In the genomic region with DNA sequence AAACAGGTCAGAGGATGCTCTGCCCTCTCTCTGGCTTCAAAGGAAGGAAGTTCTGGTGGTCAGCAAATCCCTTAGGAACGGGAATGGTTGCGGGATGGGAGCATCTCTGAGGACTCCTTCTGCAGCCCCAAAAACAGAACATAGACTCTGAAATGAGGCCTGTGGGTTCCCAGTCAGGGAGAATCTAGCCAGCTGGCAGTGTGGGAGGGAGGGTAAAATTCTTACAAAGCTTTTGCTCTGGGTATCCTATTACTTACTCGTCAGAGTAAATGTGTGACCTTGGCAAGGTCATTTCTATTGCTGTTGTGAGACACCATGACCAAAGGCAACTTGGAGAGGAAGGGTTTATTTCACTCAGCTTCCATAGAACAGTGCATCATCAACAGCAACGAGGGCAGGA, we compare ENCODE assay signal across 19 mouse cellular contexts. TPM values are rescaled to one million over a fixed set of nuclear protein-coding genes. Genes with fewer than 3 reads are reported as not detected.
DNase-seq lines count a peak whose midpoint lies in the region; ATAC-seq lines count a peak whose summit lies in the region.
"Had no signal": no experiment of that assay in that cellular context is flagged by ENCODE, and none has a peak within 500 bp of the region (broad histone marks: within the 10 kb centered on the region; RNA-seq: fewer than 3 reads in every experiment).

No protein-coding gene starts in this region.

- H3K4me3 ChIP-seq in hindbrain, embryonic 16.5 days (ENCODE audit: low read length): no peak overlapping the region
- H3K4me3 ChIP-seq: heart, embryonic 10.5 days; kidney, embryonic 15.5 days had no signal

- peak; percentile 63 to 77 for DNase-seq in frontal cortex, postnatal 36 days (ENCODE audit: low spot score in 2 of 2)
- no peak for DNase-seq in frontal cortex, postnatal 25 days (ENCODE audit: low spot score in 2 of 2)
- DNase-seq in left cerebral cortex, adult 11 months (ENCODE audit: low spot score): peak; percentile 44
- DNase-seq in left cerebral cortex, postnatal 10 days (ENCODE audit: extremely low spot score in 1 of 2, low spot score in 2 of 2): no peak
- peak; percentile 74 for DNase-seq in brain, adult 2 months (ENCODE audit: low read depth, low spot score)
- no peak for DNase-seq in yolk sac, embryonic 10.5 days (ENCODE audit: low spot score)
- no peak for DNase-seq in kidney, adult 11 months
- DNase-seq: adrenal gland, postnatal 25 days; cerebellum, adult 8-10 months; gastrocnemius, postnatal 25 days; heart, postnatal 14 days; liver; liver, postnatal 0 days; lung, postnatal 14 days; thymus, postnatal 25 days had no signal

- no peak overlapping the region for H3K9ac ChIP-seq in hindbrain, embryonic 16.5 days (ENCODE audit: low read depth, low read length)
- H3K9ac ChIP-seq: kidney, embryonic 15.5 days; liver, postnatal 0 days had no signal

- H3K4me1 ChIP-seq in hindbrain, embryonic 16.5 days (ENCODE audit: control insufficient read depth, insufficient read depth, low read depth, low read length): peaks cover 25% of the 10 kb centered on the region

- intact Hi-C loops in left cerebral cortex, postnatal 10 days (cut with DNase I): no loop called here

- WGBS in hindbrain, embryonic 16.5 days: 78% methylated on average over 4 of the region's 4 CpGs

- peak overlapping the region; percentile 85; the same call in 1 of the 2 replicates for H3K27ac ChIP-seq in hindbrain, embryonic 16.5 days (ENCODE audit: low read depth, low read length)

- no peaks in the 10 kb centered on the region; the same call in 1 of the 2 replicates for H3K9me3 ChIP-seq in hindbrain, embryonic 16.5 days (ENCODE audit: control insufficient read depth, low read length)
- H3K9me3 ChIP-seq: heart, embryonic 10.5 days; kidney, embryonic 15.5 days; megakaryocyte, embryonic 14.5 days had no signal

- no peaks in the 10 kb centered on the region for H3K27me3 ChIP-seq in hindbrain, embryonic 16.5 days (replicated peaks; ENCODE audit: control insufficient read depth, insufficient read depth, low read length)
- H3K27me3 ChIP-seq: kidney, embryonic 15.5 days had no signal

- H3K36me3 ChIP-seq in hindbrain, embryonic 16.5 days (ENCODE audit: control insufficient read depth, insufficient read depth, low read length): peaks cover 15% of the 10 kb centered on the region

- H3K4me2 ChIP-seq in hindbrain, embryonic 16.5 days (ENCODE audit: low read length): no peak overlapping the region
- H3K4me2 ChIP-seq: kidney, embryonic 15.5 days had no signal

- ATAC-seq in hindbrain, embryonic 16.5 days: no peak
- ATAC-seq: liver, postnatal 0 days had no signal

RNA-seq across cellular contexts. Expression of gene Clstn1, which starts 24.9 kb away (rescaled TPM):
- total RNA-seq in left cerebral cortex, postnatal 10 days (2021): 100 to 1,000 TPM; 909 to 940 TPM
- polyA plus RNA-seq in hindbrain, embryonic 16.5 days (2015; fragmentation: Nextera tagmentation; extraction: Ambion mirVana): 60.4 and 66.6 TPM in 2 replicates

RNA-seq across cellular contexts. Expression of gene Ctnnbip1, which starts 43.4 kb away (rescaled TPM):
- 10 to 100 TPM; 65.3 to 73.2 TPM for total RNA-seq in left cerebral cortex, postnatal 10 days (2021)
- polyA plus RNA-seq in hindbrain, embryonic 16.5 days (2015; fragmentation: Nextera tagmentation; extraction: Ambion mirVana): 98.6 and 106 TPM in 2 replicates

Comparison
In these comparisons a context has a peak if more than half of its experiments do, and no peak if none do; other contexts are left out.
1. DNase-seq: peak in frontal cortex, postnatal 36 days (2 of 2), left cerebral cortex, adult 11 months (single experiment) and brain, adult 2 months (single experiment); none in frontal cortex, postnatal 25 days (0 of 2), left cerebral cortex, postnatal 10 days (0 of 2), yolk sac, embryonic 10.5 days (single experiment) and kidney, adult 11 months (single experiment).